ENCODE assay signal across 8 mouse cellular contexts in the genomic region with DNA sequence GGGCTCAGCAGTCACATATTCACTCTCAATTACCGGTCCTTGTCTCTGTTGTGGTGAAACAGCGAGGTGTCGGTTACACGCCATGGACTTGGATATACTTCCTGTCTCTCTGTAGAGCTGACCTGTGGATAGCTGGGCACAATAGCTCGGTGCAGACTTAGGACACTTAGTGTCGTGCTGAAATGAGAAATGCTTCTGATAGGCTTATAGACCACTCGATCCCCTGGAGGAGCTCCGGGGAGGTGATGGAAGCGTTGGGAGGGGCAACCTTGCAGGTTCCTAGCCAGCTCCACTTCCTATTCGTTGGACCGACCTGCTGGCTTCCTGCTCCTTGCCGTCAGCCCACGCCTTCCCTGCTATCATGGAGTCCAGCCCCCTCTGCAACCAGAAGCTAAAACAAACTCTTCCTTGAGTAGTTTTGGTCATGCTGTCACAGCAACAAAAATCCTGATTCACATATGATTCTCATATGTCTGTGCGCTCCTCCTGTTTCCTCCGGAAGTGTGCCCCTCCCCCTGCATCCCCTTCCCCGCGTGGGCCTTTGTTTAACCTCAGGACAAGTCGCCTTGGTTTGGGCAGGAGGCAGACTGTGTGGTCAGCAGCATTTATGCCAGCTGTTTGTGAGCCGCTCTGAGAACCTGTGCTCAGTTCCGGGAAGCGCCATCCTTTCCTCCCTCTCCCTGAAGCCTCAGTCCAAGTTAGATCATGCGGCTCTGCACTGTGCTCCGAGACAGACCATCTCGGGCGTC. TPM values are rescaled to one million over a fixed set of nuclear protein-coding genes. Genes with fewer than 3 reads are reported as not detected.
DNase-seq lines count a peak whose midpoint lies in the region; ATAC-seq lines count a peak whose summit lies in the region.

No protein-coding gene starts in this region.

- peak overlapping the region; percentile 53 for H3K4me2 ChIP-seq in lung, embryonic 15.5 days
- H3K4me2 ChIP-seq in embryonic facial prominence, embryonic 14.5 days (ENCODE audit: low read depth, low read length) = peak overlapping the region; percentile 48
- H3K4me2 ChIP-seq in limb, embryonic 11.5 days (ENCODE audit: low read depth, severe bottlenecking) = no peak overlapping the region
- peak overlapping the region; percentile 19 for H3K4me2 ChIP-seq in neural tube, embryonic 15.5 days

- peaks cover 23% of the 10 kb centered on the region for H3K4me1 ChIP-seq in lung, embryonic 15.5 days
- peaks cover 7% of the 10 kb centered on the region for H3K4me1 ChIP-seq in embryonic facial prominence, embryonic 14.5 days (ENCODE audit: control insufficient read depth, insufficient read depth, low read length)
- no peaks in the 10 kb centered on the region; the same call in 1 of the 2 replicates for H3K4me1 ChIP-seq in limb, embryonic 11.5 days (ENCODE audit: control insufficient read depth, insufficient read depth, low read length)
- peaks cover 36% of the 10 kb centered on the region for H3K4me1 ChIP-seq in neural tube, embryonic 15.5 days

- H3K9me3 ChIP-seq in lung, embryonic 15.5 days = no peaks in the 10 kb centered on the region
- H3K9me3 ChIP-seq in embryonic facial prominence, embryonic 14.5 days (ENCODE audit: control insufficient read depth, low read length) = no peaks in the 10 kb centered on the region
- H3K9me3 ChIP-seq in limb, embryonic 11.5 days (ENCODE audit: control insufficient read depth, low read length) = no peaks in the 10 kb centered on the region
- H3K9me3 ChIP-seq in neural tube, embryonic 15.5 days (replicated peaks) = no peaks in the 10 kb centered on the region

- no peak for DNase-seq in lung, postnatal 36 days
- DNase-seq in embryonic facial prominence, embryonic 14.5 days (ENCODE audit: low spot score) = no peak
- peak; percentile 45 for DNase-seq in limb, embryonic 11.5 days (ENCODE audit: low spot score)
- no peak for DNase-seq in right cerebral cortex, adult 2 months (ENCODE audit: low spot score in 2 of 2)
- DNase-seq in c-Kit-positive CD71-positive TER-119-positive erythroid progenitor cells, embryonic 14.5 days (ENCODE audit: low spot score) = no peak
- no peak for DNase-seq in ovary, postnatal 10 days (ENCODE audit: low spot score)

- H3K9ac ChIP-seq in lung, embryonic 15.5 days = no peak overlapping the region
- no peak overlapping the region for H3K9ac ChIP-seq in embryonic facial prominence, embryonic 14.5 days (ENCODE audit: low read depth, low read length)
- H3K9ac ChIP-seq in limb, embryonic 11.5 days (ENCODE audit: low read length) = peak overlapping the region; percentile 22; the same call in 1 of the 2 replicates
- no peak overlapping the region for H3K9ac ChIP-seq in neural tube, embryonic 15.5 days (replicated peaks)

- peak overlapping the region; percentile 16 for H3K4me3 ChIP-seq in lung, embryonic 15.5 days
- peak overlapping the region; percentile 9; the same call in 1 of the 2 replicates for H3K4me3 ChIP-seq in embryonic facial prominence, embryonic 14.5 days (ENCODE audit: low read depth, low read length)
- no peak overlapping the region for H3K4me3 ChIP-seq in limb, embryonic 11.5 days (ENCODE audit: low read depth, low read length)
- no peak overlapping the region for H3K4me3 ChIP-seq in neural tube, embryonic 15.5 days (replicated peaks)

- WGBS in lung, embryonic 15.5 days = 22% methylated on average over 25 of the region's 25 CpGs
- 31% methylated on average over 25 of the region's 25 CpGs for WGBS in embryonic facial prominence, embryonic 14.5 days
- WGBS in limb, embryonic 11.5 days = 44% methylated on average over 25 of the region's 25 CpGs
- whole genome bisulfite sequencing in neural tube, embryonic 15.5 days = 55% methylated on average over 25 of the region's 25 CpGs

- ATAC-seq in lung, embryonic 15.5 days (ENCODE audit: borderline replicate concordance, extremely low read depth, low FRiP score, low TSS enrichment) = peak; percentile 40; the same call in 1 of the 2 replicates
- ATAC-seq in embryonic facial prominence, embryonic 14.5 days (ENCODE audit: low read depth) = peak; percentile 41; the same call in 1 of the 2 replicates
- ATAC-seq in limb, embryonic 11.5 days (ENCODE audit: insufficient number of reproducible peaks, low FRiP score, low TSS enrichment, low read depth) = no peak
- ATAC-seq in neural tube, embryonic 15.5 days (ENCODE audit: low FRiP score) = no peak

- peak overlapping the region; percentile 38 for H3K27ac ChIP-seq in lung, embryonic 15.5 days
- H3K27ac ChIP-seq in embryonic facial prominence, embryonic 14.5 days (replicated peaks; ENCODE audit: low read depth, low read length) = no peak overlapping the region
- no peak overlapping the region for H3K27ac ChIP-seq in limb, embryonic 11.5 days (replicated peaks; ENCODE audit: low read depth, low read length)
- no peak overlapping the region; the same call in 1 of the 2 replicates for H3K27ac ChIP-seq in neural tube, embryonic 15.5 days (replicated peaks)

- no peaks in the 10 kb centered on the region for H3K27me3 ChIP-seq in lung, embryonic 15.5 days
- H3K27me3 ChIP-seq in embryonic facial prominence, embryonic 14.5 days (replicated peaks; ENCODE audit: control insufficient read depth, insufficient read depth, low read length) = no peaks in the 10 kb centered on the region
- no peaks in the 10 kb centered on the region; the same call in 1 of the 2 replicates for H3K27me3 ChIP-seq in limb, embryonic 11.5 days (ENCODE audit: control insufficient read depth, insufficient read depth, low read length)
- H3K27me3 ChIP-seq in neural tube, embryonic 15.5 days (replicated peaks) = no peaks in the 10 kb centered on the region

- H3K36me3 ChIP-seq in lung, embryonic 15.5 days = no peaks in the 10 kb centered on the region
- H3K36me3 ChIP-seq in embryonic facial prominence, embryonic 14.5 days (ENCODE audit: control insufficient read depth, insufficient read depth, low read length) = no peaks in the 10 kb centered on the region
- no peaks in the 10 kb centered on the region for H3K36me3 ChIP-seq in limb, embryonic 11.5 days (ENCODE audit: control insufficient read depth, insufficient read depth, low read length)
- no peaks in the 10 kb centered on the region for H3K36me3 ChIP-seq in neural tube, embryonic 15.5 days

RNA-seq across cellular contexts. Expression of gene Gm45623, which starts 11.8 kb away (rescaled TPM):
- polyA plus RNA-seq in lung, embryonic 15.5 days (2015; fragmentation: Nextera tagmentation; extraction: Ambion mirVana) = 3.5 and 4.8 TPM in 2 replicates
- 0.49 and 0.79 TPM in 2 replicates for polyA plus RNA-seq in embryonic facial prominence, embryonic 14.5 days (2014; fragmentation: Nextera tagmentation; extraction: Ambion mirVana)
- polyA plus RNA-seq in limb, embryonic 11.5 days (2014; fragmentation: Nextera tagmentation; extraction: Ambion mirVana) = not detected in 2 replicates
- 2.1 and 2.7 TPM in 2 replicates for polyA plus RNA-seq in neural tube, embryonic 15.5 days (2015; fragmentation: Nextera tagmentation; extraction: Ambion mirVana)

Comparison
In these comparisons a context has a peak if more than half of its experiments do, and no peak if none do; other contexts are left out.
1. ATAC-seq: peak in lung, embryonic 15.5 days (single experiment) and embryonic facial prominence, embryonic 14.5 days (single experiment); none in limb, embryonic 11.5 days (single experiment) and neural tube, embryonic 15.5 days (single experiment).
2. H3K4me3 ChIP-seq: peak in lung, embryonic 15.5 days (single experiment) and embryonic facial prominence, embryonic 14.5 days (single experiment); none in limb, embryonic 11.5 days (single experiment) and neural tube, embryonic 15.5 days (single experiment).